Mouse (Mus musculus): ENCODE results near the gene Crlf1. TPM values are rescaled to one million over a fixed set of nuclear protein-coding genes. Genes with fewer than 3 reads are reported as not detected.
A peak's percentile ranks its signal among the peaks of the same experiment; 100 is the strongest.

Gene Crlf1
- total RNA-seq (2021) = 1 to 10 TPM; 2.8 to 3.4 TPM
- long read RNA-seq, experiment 1, partial matches to known transcripts = 0 of 2 reads
- long read RNA-seq, experiment 1, other reads (novel, unspliced or antisense) = 0 of 2 reads
- long read RNA-seq, experiment 2, partial matches to known transcripts = 0 of 3 reads
- long read RNA-seq, experiment 2, other reads (novel, unspliced or antisense) = 0 of 3 reads

GRCm38 (mm10) chr8:70492664-70493640, at the start of gene Crlf1:
Gene Crlf1 (plus strand): TSS chr8:70493158.
- DNase-seq = no peak

- DNase-seq = no peak
These were observed 49.6 kb upstream of the Crlf1 start for GRCm38 (mm10) chr8:70443326-70443725.

- no peak for DNase-seq
These were observed 47.0 kb upstream of the Crlf1 start for GRCm38 (mm10) chr8:70445988-70446387.

GRCm38 (mm10) chr8:70447639-70448420, 45.1 kb upstream of the Crlf1 start:
- DNase-seq = peak; percentile 58

- no peak for DNase-seq
These were observed 40.6 kb upstream of the Crlf1 start for GRCm38 (mm10) chr8:70452196-70452966.

GRCm38 (mm10) chr8:70453852-70454251, 39.1 kb upstream of the Crlf1 start:
- no peak for DNase-seq

- DNase-seq = no peak
These were observed 36.0 kb upstream of the Crlf1 start for GRCm38 (mm10) chr8:70456996-70457395.

- DNase-seq = no peak
These were observed 35.1 kb upstream of the Crlf1 start for GRCm38 (mm10) chr8:70457882-70458281.

GRCm38 (mm10) chr8:70458462-70458861, 34.5 kb upstream of the Crlf1 start:
- DNase-seq = no peak

GRCm38 (mm10) chr8:70459636-70460035, 33.3 kb upstream of the Crlf1 start:
- no peak for DNase-seq

- DNase-seq = no peak
These were observed 32.8 kb upstream of the Crlf1 start for GRCm38 (mm10) chr8:70460199-70460598.

- no peak for DNase-seq
These were observed 32.4 kb upstream of the Crlf1 start for GRCm38 (mm10) chr8:70460606-70461005.

- no peak for DNase-seq
These were observed 31.0 kb upstream of the Crlf1 start for GRCm38 (mm10) chr8:70461765-70462515.

- DNase-seq = no peak
These were observed 30.5 kb upstream of the Crlf1 start for GRCm38 (mm10) chr8:70462516-70462813.

GRCm38 (mm10) chr8:70463306-70463705, 29.7 kb upstream of the Crlf1 start:
- no peak for DNase-seq

GRCm38 (mm10) chr8:70464162-70464561, 28.8 kb upstream of the Crlf1 start:
- DNase-seq = no peak

- no peak for DNase-seq
These were observed 27.3 kb upstream of the Crlf1 start for GRCm38 (mm10) chr8:70465701-70466100.

GRCm38 (mm10) chr8:70466305-70466704, 26.7 kb upstream of the Crlf1 start:
- no peak for DNase-seq

- peak; percentile 66 for DNase-seq
These were observed 26.2 kb upstream of the Crlf1 start for GRCm38 (mm10) chr8:70466771-70467170.

- no peak for DNase-seq
These were observed 25.7 kb upstream of the Crlf1 start for GRCm38 (mm10) chr8:70467229-70467725.

GRCm38 (mm10) chr8:70467907-70468306, 25.1 kb upstream of the Crlf1 start:
- no peak for DNase-seq

All from gastrocnemius, postnatal 10 days (tissue).